Mouse (Mus musculus) fat pad, adult 2 months (tissue): Measurements from ENCODE around the gene Afap1.

ENCODE experiments used
- DNase-seq: peaks from one replicate; pipeline ENCODE4 v3.0.0-alpha.2; 2011; ENCODE audit warnings: low read depth, low spot score; ENCODE audit errors: extremely low read depth

Gene Afap1

DNA sequence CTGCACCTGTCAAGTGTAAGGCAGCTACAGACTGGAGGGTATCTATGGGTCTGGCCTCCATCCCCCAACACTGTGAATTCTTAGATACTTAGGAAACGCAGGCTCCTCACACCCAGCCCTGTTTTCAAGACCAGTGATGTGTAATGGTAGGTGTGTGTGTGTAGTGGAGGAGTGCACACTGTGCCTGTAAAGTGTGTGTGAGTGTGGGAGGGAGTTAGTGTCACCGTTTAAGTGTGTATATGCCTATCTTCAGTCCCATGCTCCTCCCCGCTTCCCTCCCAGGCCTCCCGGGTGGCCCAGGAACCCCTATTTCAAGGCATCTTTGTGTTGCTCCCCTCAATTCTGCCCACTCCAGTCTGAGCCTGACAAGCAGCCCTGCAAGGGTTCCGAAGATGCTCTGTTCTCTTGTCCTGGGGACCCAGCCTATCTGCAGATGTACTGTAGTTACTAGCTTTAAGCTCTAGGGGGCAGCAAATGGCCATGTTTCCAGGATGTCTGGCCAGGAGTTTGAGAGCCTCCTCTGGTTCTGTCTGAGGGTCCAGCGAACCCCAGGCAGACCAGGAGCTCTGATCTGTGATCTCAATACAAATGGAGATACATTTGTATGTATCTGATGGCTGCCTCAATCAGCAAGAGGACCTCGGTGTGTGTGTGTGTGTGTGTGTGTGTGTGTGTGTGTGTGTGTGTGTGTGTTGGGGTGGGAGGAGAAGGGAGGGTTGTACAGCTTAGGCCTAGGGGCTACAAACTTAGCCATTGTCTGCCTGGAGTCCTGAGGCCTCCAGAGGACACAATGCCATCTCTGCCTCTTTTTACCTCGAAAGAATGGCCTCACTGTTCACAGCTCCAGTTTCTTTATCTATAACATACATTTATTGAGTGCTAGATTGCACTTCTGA, 140.7 kb downstream of the Afap1 start:
- DNase-seq = no peak

DNA sequence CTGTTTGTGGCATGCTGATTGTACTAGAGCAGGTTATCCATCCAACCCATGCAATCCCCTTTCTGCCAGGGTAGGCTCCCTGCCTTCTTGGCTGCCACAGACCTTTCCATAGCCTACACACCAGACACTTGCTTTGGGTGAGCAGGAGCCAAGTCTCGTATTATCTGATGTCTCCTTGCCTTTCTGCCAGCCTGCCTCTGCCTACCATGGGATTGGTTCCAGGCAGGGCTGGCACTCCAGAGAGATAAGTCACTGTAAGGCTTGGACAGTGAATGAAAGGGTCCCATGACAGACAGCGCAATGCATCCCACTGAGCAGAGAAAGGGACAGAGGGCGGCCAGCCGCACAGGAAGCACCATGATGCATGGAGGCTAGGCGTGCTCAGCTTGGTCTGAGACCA, 146.5 kb downstream of the Afap1 start:
- DNase-seq = no peak

DNA sequence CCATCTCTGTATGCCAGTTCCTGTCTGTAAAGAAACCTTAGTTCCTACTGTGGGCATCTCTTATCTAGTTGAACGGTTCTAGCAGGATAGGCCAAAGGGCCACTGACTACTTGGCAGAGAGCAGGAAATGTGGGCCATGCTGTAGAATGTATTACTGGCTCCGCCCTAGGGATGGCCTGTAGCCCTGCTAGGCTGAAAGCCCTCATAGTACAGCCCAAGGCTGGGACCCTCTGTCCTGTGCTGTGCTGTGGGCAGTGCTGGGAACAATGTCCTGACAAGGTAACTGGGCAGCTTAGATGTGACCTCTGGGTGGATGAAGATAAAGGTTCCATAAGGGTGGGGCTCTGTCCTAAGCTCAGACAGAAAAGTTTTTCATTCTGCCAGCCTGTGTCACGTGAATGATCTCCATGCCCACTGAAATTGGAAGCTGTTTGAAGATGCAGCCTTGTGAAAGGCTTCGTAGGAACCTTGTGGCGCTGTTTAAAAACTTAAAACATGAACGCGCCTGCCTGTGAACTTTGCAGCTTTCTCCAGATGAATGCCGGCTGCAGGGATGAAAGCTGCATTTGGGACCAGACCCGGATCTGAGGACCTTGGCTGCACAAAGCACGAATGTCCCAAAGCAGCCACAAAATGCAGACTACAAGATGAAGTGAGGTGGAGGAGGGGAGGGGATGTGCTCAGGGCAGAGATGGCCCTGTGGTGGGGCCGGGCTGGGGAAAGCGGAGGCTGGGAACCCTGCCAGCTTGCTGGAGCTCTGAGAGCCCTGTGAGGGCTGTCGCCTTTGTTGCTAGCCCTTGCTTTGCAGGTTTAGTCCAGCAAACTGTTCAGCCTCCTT, 147.5 kb downstream of the Afap1 start:
- no peak for DNase-seq

DNA sequence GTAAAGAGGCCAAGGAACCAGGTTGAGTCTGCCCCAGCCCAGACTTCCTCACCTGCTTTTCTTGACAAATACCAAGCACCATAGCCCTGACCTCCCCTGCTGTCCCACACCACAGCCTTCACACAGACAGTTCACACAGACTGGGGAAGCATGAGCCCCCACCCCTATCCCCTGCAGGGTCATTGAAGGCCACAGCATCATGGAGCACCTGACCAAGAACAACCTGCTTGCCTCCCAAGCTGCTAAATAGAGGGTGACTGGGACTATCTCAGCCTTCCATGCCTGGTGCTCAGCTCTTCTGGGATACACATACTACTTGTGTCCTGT, 148.1 kb downstream of the Afap1 start:
- DNase-seq = no peak

DNA sequence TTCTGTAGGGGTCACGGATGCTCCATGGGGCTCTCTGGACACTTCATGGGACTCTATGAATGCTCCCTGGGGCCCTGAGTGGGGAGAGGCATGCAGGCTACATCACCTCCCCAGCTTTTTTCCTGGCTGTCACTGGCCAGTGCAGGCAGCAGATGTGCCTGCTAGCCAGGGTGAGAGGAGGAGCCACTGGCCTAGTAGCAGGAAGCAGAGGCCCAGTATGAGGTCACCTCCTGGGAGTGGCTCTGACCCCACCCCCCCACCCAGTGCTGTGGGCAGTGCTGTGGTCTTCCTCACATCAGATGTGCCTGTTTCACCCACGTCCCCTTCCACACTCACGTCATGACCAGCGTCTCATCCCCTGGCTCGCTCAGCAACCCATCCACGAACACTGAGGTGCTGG, 148.6 kb downstream of the Afap1 start:
- DNase-seq = no peak

DNA sequence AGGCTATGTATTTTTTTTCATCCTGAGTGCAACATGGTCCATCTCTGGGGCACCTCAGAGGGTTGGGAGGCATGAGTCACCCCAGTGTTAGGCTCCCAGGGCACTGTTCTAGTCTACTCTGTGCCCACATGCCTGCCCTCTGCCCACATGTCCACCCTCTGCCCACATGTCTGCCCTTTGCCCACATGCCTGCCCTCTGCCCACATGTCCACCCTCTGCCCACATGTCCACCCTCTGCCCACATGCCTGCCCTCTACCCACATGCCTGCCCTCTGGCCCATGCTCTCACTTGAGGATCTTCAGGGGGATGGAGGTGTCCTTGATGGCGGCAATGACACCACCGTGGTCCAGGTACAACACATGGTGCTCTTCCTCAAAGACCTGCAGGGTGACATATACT, 150.0 kb downstream of the Afap1 start:
- DNase-seq = no peak
